Mouse (Mus musculus) kidney, adult 2 months (tissue): ENCODE data around the gene Lrrfip1.

ENCODE experiments used
- CTCF ChIP-seq: fragments of 200-500 bp; conservative IDR thresholded peaks from 2 replicates; pipeline ENCODE4 v1.5.1; 2011; ENCODE audit warnings: low read depth, mild to moderate bottlenecking, control low read depth, low read length, moderate library complexity, mixed read lengths; ENCODE audit not compliant: insufficient read depth, insufficient read length
- POLR2A ChIP-seq: fragments of 200-500 bp; IDR thresholded peaks from one replicate; pipeline ENCODE4 v1.6.1; 2011; ENCODE audit warnings: low read depth, low read length, control low read depth

DNA sequence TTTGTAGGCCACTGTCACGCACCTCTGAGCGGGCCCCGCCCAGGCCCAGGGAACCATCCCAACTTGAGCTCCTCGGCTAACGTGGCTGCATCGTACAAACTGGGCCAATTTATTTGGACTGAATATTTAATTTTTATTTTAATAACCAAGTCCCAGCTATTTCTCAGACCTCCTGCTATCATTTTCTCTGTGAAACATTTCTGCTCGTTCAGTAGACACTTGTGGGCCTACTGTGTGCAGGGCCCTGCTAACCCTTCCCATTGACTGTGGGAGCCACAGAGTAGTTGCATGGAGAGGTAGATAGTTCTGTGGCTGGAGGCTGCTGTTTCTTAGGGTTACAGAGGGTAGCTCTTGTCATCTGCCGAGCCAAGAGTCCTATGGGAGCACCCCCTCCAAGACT lies 72.0 kb downstream of the Lrrfip1 start:
- TF ChIP-seq CTCF (no peak), POLR2A (no peak)
